Mouse (Mus musculus): ENCODE measurements around the gene Rtca. TPM values are rescaled to one million over a fixed set of nuclear protein-coding genes. Genes with fewer than 3 reads are reported as not detected.

Gene Rtca
- polyA plus RNA-seq, 1 experiment from 2014 or later = 92.1 TPM

DNA sequence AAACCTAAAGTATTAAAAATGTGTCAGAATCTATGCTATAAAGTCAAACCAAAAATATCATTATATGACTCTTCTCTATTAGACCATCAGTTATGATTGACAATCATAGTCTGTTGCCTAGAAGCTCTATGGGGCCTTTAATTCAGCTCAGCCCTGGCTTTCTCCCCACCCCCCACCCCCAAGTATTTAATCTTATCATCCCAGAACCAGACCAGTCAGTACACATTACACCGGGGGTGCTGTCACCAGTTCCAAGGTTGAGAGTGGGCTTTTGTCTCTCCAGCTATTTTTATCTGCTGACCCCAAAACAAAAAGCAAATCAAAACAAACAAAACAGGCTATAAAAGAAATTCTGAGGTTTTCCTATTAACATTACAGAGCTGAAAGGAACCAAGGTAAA is 53.5 kb downstream of the Rtca start:
- H3K4me1 ChIP-seq = no peaks in the 10 kb centered on the region
- no peak overlapping the region for H3K27ac ChIP-seq
- no peak overlapping the region for H3K4me3 ChIP-seq
- 7% methylated on average over 1 of the region's 1 CpGs for WGBS
- H3K27me3 ChIP-seq (ENCODE audit: insufficient read depth, poor library complexity, severe bottlenecking) = no peaks in the 10 kb centered on the region
- 0 out of 2 replicates have a peak, but pooled peaks cover 3% of the 10 kb centered on the region for H3K9me3 ChIP-seq
- no peaks in the 10 kb centered on the region for H3K36me3 ChIP-seq
- DNase-seq (ENCODE audit: low spot score) = no peak

DNA sequence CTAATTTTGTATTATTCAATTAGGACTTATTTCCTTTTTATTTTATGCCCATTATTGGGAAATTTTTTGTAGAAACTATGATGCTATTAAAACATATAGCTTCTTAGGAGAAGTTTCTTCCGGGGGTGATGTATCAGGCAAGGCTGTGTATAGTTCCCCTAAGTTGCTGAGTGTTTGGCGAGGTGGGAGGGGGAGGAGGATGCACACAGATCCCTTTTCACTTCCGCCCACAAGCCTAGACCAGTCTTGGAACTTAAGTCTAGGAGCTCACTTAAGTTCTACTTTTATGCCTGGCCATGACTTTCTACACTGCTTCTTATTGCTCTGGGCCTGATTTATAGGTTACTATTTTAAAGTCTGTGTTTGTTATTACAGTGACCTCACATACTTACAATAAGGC is 57.3 kb downstream of the Rtca start:
- no peak overlapping the region for H3K4me3 ChIP-seq
- no peaks in the 10 kb centered on the region for H3K36me3 ChIP-seq
- H3K4me1 ChIP-seq = no peaks in the 10 kb centered on the region
- H3K9me3 ChIP-seq = no peaks in the 10 kb centered on the region
- H3K27me3 ChIP-seq (ENCODE audit: insufficient read depth, poor library complexity, severe bottlenecking) = no peaks in the 10 kb centered on the region
- no peak overlapping the region for H3K27ac ChIP-seq
- DNase-seq (ENCODE audit: low spot score) = no peak
- 77% methylated on average over 3 of the region's 3 CpGs for WGBS

- WGBS = 83% methylated on average over 9 of the region's 9 CpGs
- H3K4me3 ChIP-seq = no peak overlapping the region
- H3K9me3 ChIP-seq = no peaks in the 10 kb centered on the region
- H3K27ac ChIP-seq = no peak overlapping the region
- no peak for DNase-seq (ENCODE audit: low spot score)
- H3K36me3 ChIP-seq = no peaks in the 10 kb centered on the region
- no peaks in the 10 kb centered on the region for H3K4me1 ChIP-seq
- H3K27me3 ChIP-seq (ENCODE audit: insufficient read depth, poor library complexity, severe bottlenecking) = no peaks in the 10 kb centered on the region
Observed at GRCm38 (mm10) chr3:116444327-116444726, 63.7 kb downstream of the Rtca start.

DNA sequence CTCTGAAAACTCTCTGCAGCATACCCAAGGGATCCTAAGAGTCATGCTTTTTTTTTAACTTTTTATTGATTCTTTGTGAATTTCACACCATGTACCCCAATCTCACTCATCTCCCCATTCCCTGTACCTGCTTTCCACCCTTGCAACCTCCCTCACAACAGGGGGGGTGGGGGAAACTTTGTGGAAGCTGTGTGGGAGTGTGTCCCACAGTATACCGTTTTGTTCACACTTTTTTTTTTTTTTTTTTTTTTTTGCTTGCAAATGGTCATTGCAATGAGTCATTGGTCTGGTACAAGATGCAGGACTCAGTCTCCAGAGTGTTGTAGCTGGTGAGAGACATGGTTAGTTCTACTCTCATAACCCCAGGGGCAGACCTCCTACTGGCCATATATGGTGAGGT is 65.2 kb downstream of the Rtca start:
- 80% methylated on average over 1 of the region's 1 CpGs for WGBS
- Histone ChIP-seq H3K27ac (no peak overlapping the region), H3K36me3 (no peaks in the 10 kb centered on the region), H3K27me3 (ENCODE audit: insufficient read depth, poor library complexity, severe bottlenecking) (no peaks in the 10 kb centered on the region), H3K9me3 (no peaks in the 10 kb centered on the region), H3K4me1 (no peaks in the 10 kb centered on the region), H3K4me3 (no peak overlapping the region)
- no peak for DNase-seq (ENCODE audit: low spot score)

DNA sequence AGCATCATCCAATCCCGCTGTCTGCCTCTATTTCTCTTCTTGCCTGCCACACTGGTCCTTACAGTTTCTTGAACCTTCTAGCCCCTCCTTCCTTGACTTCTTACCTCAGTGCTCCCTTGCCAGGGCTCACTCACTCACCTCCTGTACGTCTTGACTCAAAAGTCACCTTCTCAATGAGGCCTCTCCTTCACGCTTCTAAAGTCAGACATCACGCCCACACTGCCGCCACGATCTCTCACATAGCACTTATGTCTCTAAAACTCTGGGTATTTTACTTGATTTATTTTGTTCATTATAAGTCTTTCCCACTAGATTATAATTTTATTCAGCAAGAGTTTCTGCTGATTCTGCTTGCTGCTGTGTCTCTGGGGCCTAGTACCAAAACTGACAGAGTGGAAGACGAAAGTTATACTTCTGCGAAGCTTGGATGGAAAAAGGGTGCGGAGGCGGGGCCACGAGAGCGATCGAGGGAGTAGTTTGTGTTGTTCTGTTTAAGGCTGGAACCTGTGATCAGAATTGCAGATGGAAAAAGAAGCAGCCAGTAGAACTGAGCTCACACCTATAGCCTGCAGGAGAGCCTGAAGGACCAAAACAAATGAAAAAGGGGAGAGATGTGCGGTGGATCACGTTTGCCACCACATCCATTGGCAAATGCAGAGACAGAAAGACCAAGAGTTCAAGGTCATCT is 66.3 kb downstream of the Rtca start:
- DNase-seq (ENCODE audit: low spot score) = no peak
- WGBS = 87% methylated on average over 15 of the region's 15 CpGs
- Histone ChIP-seq H3K4me3 (no peak overlapping the region), H3K9me3 (no peaks in the 10 kb centered on the region), H3K36me3 (no peaks in the 10 kb centered on the region), H3K4me1 (no peaks in the 10 kb centered on the region), H3K27ac (no peak overlapping the region), H3K27me3 (ENCODE audit: insufficient read depth, poor library complexity, severe bottlenecking) (no peaks in the 10 kb centered on the region)

DNA sequence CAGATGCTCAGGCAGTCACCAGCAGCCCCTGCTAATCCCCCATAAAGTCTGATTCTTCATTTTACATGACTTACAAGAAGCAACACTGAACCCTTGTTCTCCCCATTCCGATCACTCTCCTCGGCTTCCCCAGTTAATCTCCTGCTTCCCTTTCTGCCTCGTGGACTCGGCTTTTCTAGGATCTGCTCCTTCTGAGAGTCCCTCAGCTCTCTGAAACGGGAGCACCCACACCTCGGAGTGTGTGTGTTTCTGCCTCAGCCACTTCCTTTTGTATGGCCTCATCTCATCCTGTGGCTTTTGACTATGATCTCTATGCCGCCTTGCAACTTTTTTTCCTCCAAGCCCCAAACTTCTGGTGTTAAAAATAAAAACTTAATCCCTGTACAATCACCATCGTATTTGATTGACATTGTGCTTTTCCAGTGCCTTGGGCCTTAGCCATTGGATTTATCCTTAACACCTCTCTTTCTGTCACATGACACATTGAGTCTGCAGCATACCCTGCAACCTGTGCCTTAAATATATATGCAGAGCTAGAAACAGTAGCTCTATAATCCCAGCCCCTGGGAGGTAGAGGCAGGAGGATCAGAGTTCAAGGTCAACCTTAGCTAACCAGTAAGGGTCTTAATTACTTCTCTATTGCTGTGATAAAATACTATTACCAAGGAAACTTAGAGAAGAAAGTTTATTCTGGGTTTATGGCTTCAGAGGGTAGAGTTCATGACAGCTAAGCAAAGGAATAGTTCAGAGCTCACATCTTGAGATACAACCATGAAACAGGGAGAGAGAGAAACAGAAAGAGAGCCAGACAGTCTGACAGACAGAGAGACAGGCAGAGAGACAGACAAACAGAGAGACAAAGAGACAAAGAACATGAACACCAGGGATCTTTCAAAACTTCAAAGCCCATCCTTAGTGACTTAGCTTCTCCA is 67.7 kb downstream of the Rtca start:
- Histone ChIP-seq H3K4me3 (no peak overlapping the region), H3K27ac (no peak overlapping the region), H3K36me3 (no peaks in the 10 kb centered on the region), H3K4me1 (no peaks in the 10 kb centered on the region), H3K9me3 (no peaks in the 10 kb centered on the region), H3K27me3 (ENCODE audit: insufficient read depth, poor library complexity, severe bottlenecking) (no peaks in the 10 kb centered on the region)
- 67% methylated on average over 8 of the region's 8 CpGs for WGBS
- DNase-seq (ENCODE audit: low spot score) = no peak

Other genes starting within 250 kb of the Rtca start
- 7.4 and 8.6 TPM in 2 replicates for gene Cdc14a, start 84.2 kb downstream of the Rtca start, polyA plus RNA-seq (2016; fragmentation: Nextera tagmentation; extraction: Ambion mirVana)
- gene Dbt, start 4.9 kb upstream of the Rtca start, polyA plus RNA-seq (2016; fragmentation: Nextera tagmentation; extraction: Ambion mirVana) = 23.7 and 27.0 TPM in 2 replicates
- gene Lrrc39, start 54.8 kb upstream of the Rtca start, polyA plus RNA-seq (2016; fragmentation: Nextera tagmentation; extraction: Ambion mirVana) = 23.1 and 37.4 TPM in 2 replicates
- gene Sass6, start 86.8 kb upstream of the Rtca start, polyA plus RNA-seq (2016; fragmentation: Nextera tagmentation; extraction: Ambion mirVana) = 21.7 and 21.9 TPM in 2 replicates
- gene Trmt13, start 106.4 kb upstream of the Rtca start, polyA plus RNA-seq (2016; fragmentation: Nextera tagmentation; extraction: Ambion mirVana) = 18.6 and 24.8 TPM in 2 replicates
- gene Mfsd14a, start 154.5 kb upstream of the Rtca start, polyA plus RNA-seq (2016; fragmentation: Nextera tagmentation; extraction: Ambion mirVana) = 72.3 and 73.9 TPM in 2 replicates
- 0.59 TPM in 1 of 2 replicates, not detected in the other for gene Gm43191, start 173.1 kb upstream of the Rtca start, polyA plus RNA-seq (2016; fragmentation: Nextera tagmentation; extraction: Ambion mirVana)
- gene Slc35a3, start 204.6 kb upstream of the Rtca start, polyA plus RNA-seq (2016; fragmentation: Nextera tagmentation; extraction: Ambion mirVana) = 12.0 and 14.2 TPM in 2 replicates